Mouse (Mus musculus) kidney, embryonic 14.5 days (tissue): ENCODE measurements around the gene Kpna7. TPM values are rescaled to one million over a fixed set of nuclear protein-coding genes. Genes with fewer than 3 reads are reported as not detected.
"Not testable (repeated sequence)": the region's sequence is repeated elsewhere in the genome, so short reads cannot be mapped to it uniquely, and the experiment has no call there.

Source experiments
- ATAC-seq: fragments of 200-750 bp; cut with Nextera tagmentation; 2 replicates; pipeline ENCODE4 v1.8.0; 2017; ENCODE audit warnings: moderate number of reproducible peaks, mild to moderate bottlenecking, moderate TSS enrichment, moderate library complexity; ENCODE audit not compliant: low FRiP score, low TSS enrichment
- H3K27ac ChIP-seq: fragments of 300-500 bp; sonication (generic); 2 replicates; pipeline ENCODE4 v1.5.1; 2014; ENCODE audit warnings: low read depth, mild to moderate bottlenecking, low read length, moderate library complexity, mixed read lengths
- H3K27me3 ChIP-seq: fragments of 300-500 bp; sonication (generic); 2 replicates; pipeline ENCODE4 v1.6.1; 2014; ENCODE audit warnings: mild to moderate bottlenecking, low read length; ENCODE audit not compliant: control insufficient read depth, insufficient read depth
- H3K36me3 ChIP-seq: fragments of 300-500 bp; sonication (generic); 2 replicates; pipeline ENCODE4 v1.6.1; 2014; ENCODE audit warnings: low read length, mixed read lengths; ENCODE audit not compliant: control insufficient read depth, insufficient read depth
- H3K4me1 ChIP-seq: fragments of 300-500 bp; sonication (generic); 2 replicates; pipeline ENCODE4 v1.6.1; 2014; ENCODE audit warnings: low read length, mixed read lengths; ENCODE audit not compliant: control insufficient read depth, insufficient read depth
- H3K4me2 ChIP-seq: fragments of 300-500 bp; sonication (generic); replicated peaks from 2 replicates; pipeline ENCODE4 v1.6.1; 2014; ENCODE audit warnings: low read depth, mild to moderate bottlenecking, low read length
- H3K4me3 ChIP-seq: fragments of 300-500 bp; sonication (generic); 2 replicates; pipeline ENCODE4 v1.5.1; 2014; ENCODE audit warnings: mild to moderate bottlenecking, low read length
- H3K9ac ChIP-seq: fragments of 300-500 bp; sonication (generic); 2 replicates; pipeline ENCODE4 v1.6.1; 2014; ENCODE audit warnings: low read depth, mild to moderate bottlenecking, low read length, moderate library complexity
- H3K9me3 ChIP-seq: fragments of 300-500 bp; sonication (generic); 2 replicates; pipeline ENCODE4 v1.6.1; 2016; ENCODE audit warnings: low read length; ENCODE audit not compliant: control insufficient read depth
- WGBS: fragments of 180-500 bp; shearing (Covaris S2); extraction: QIAGEN DNeasy Blood & Tissue Kit; methylation state at CpG from one replicate; pipeline ENCODE4 v1.1.7; 2014; 5-methylcytosine and 5-hydroxymethylcytosine counted together
- polyA plus RNA-seq: library from polyadenylated mRNA; unstranded; fragments of >200 nt; fragmentation: Nextera tagmentation; extraction: Ambion mirVana; gene quantifications from 2 replicates; pipeline ENCODE4 v1.2.1, GENCODE M21; 2014

The Kpna7 gene
- polyA plus RNA-seq, 1 experiment from 2014 or later, result not detected

- H3K36me3 ChIP-seq, H3K4me3 ChIP-seq, H3K27ac ChIP-seq, ATAC-seq, H3K9me3 ChIP-seq, H3K9ac ChIP-seq, H3K27me3 ChIP-seq, H3K4me2 ChIP-seq, H3K4me1 ChIP-seq: not testable (repeated sequence)
- 89% methylated on average over 1 of the region's 1 CpGs for WGBS
Observed at GRCm38 (mm10) chr5:145030476-145030875, 53.4 kb downstream of the Kpna7 start.

- not testable (repeated sequence) for H3K4me3 ChIP-seq, H3K4me2 ChIP-seq, H3K27me3 ChIP-seq, ATAC-seq, H3K4me1 ChIP-seq, H3K9ac ChIP-seq, H3K27ac ChIP-seq, H3K9me3 ChIP-seq, H3K36me3 ChIP-seq
- 85% methylated on average over 1 of the region's 1 CpGs for WGBS
Observed at GRCm38 (mm10) chr5:145020712-145021111, 63.1 kb downstream of the Kpna7 start.

GRCm38 (mm10) chr5:145020254-145020653, 63.6 kb downstream of the Kpna7 start:
- 35% methylated on average over 1 of the region's 1 CpGs for WGBS
- not testable (repeated sequence) for H3K36me3 ChIP-seq, H3K27ac ChIP-seq, H3K4me3 ChIP-seq, H3K9me3 ChIP-seq, H3K4me2 ChIP-seq, H3K27me3 ChIP-seq, ATAC-seq, H3K4me1 ChIP-seq, H3K9ac ChIP-seq

- H3K27me3 ChIP-seq, H3K9ac ChIP-seq, H3K4me3 ChIP-seq, ATAC-seq, H3K27ac ChIP-seq, H3K9me3 ChIP-seq, H3K4me2 ChIP-seq, H3K36me3 ChIP-seq, H3K4me1 ChIP-seq: not testable (repeated sequence)
- WGBS, result 23% methylated on average over 2 of the region's 2 CpGs
Observed at GRCm38 (mm10) chr5:145016761-145017160, 67.1 kb downstream of the Kpna7 start.

- Histone ChIP-seq H3K36me3 (no peaks in the 10 kb centered on the region), H3K27ac (no peak overlapping the region), H3K4me1 (no peaks in the 10 kb centered on the region), H3K9me3 (no peaks in the 10 kb centered on the region), H3K4me3 (no peak overlapping the region), H3K9ac (no peak overlapping the region), H3K27me3 (no peaks in the 10 kb centered on the region), H3K4me2 (no peak overlapping the region)
- 90% methylated on average over 1 of the region's 1 CpGs for WGBS
- no peak for ATAC-seq
Observed at GRCm38 (mm10) chr5:145014278-145014677, 69.6 kb downstream of the Kpna7 start.

GRCm38 (mm10) chr5:145008878-145009659, 74.8 kb downstream of the Kpna7 start:
- H3K4me2 ChIP-seq, result no peak overlapping the region
- H3K27me3 ChIP-seq, result no peaks in the 10 kb centered on the region
- H3K36me3 ChIP-seq, result no peaks in the 10 kb centered on the region
- H3K27ac ChIP-seq, result no peak overlapping the region
- 92% methylated on average over 15 of the region's 15 CpGs for WGBS
- ATAC-seq, result no peak
- no peak overlapping the region for H3K9ac ChIP-seq
- H3K4me3 ChIP-seq, result no peak overlapping the region
- no peaks in the 10 kb centered on the region for H3K9me3 ChIP-seq
- H3K4me1 ChIP-seq, result no peaks in the 10 kb centered on the region

GRCm38 (mm10) chr5:145005596-145005995, 78.2 kb downstream of the Kpna7 start:
- Histone ChIP-seq H3K36me3 (no peaks in the 10 kb centered on the region), H3K4me2 (no peak overlapping the region), H3K4me1 (no peaks in the 10 kb centered on the region), H3K27me3 (no peaks in the 10 kb centered on the region), H3K27ac (no peak overlapping the region), H3K9me3 (no peaks in the 10 kb centered on the region), H3K4me3 (no peak overlapping the region), H3K9ac (no peak overlapping the region)
- ATAC-seq, result no peak
- 79% methylated on average over 6 of the region's 6 CpGs for WGBS

GRCm38 (mm10) chr5:145004495-145004894, 79.3 kb downstream of the Kpna7 start:
- no peaks in the 10 kb centered on the region for H3K27me3 ChIP-seq
- no peaks in the 10 kb centered on the region for H3K9me3 ChIP-seq
- no peak overlapping the region for H3K4me3 ChIP-seq
- WGBS, result 83% methylated on average over 9 of the region's 9 CpGs
- no peak overlapping the region for H3K4me2 ChIP-seq
- no peaks in the 10 kb centered on the region for H3K36me3 ChIP-seq
- H3K27ac ChIP-seq, result no peak overlapping the region
- no peaks in the 10 kb centered on the region for H3K4me1 ChIP-seq
- no peak overlapping the region for H3K9ac ChIP-seq
- no peak for ATAC-seq

GRCm38 (mm10) chr5:145003362-145003761, 80.5 kb downstream of the Kpna7 start:
- Histone ChIP-seq H3K4me1 (no peaks in the 10 kb centered on the region), H3K9me3 (no peaks in the 10 kb centered on the region), H3K27me3 (no peaks in the 10 kb centered on the region), H3K4me3 (no peak overlapping the region), H3K9ac (no peak overlapping the region), H3K27ac (no peak overlapping the region), H3K4me2 (no peak overlapping the region), H3K36me3 (no peaks in the 10 kb centered on the region)
- no peak for ATAC-seq
- WGBS, result 81% methylated on average over 3 of the region's 3 CpGs
